Mouse (Mus musculus) forebrain, embryonic 12.5 days (tissue): ENCODE data around the gene Ccr5. TPM values are rescaled to one million over a fixed set of nuclear protein-coding genes. Genes with fewer than 3 reads are reported as not detected.
"Not testable (repeated sequence)": the region's sequence is repeated elsewhere in the genome, so short reads cannot be mapped to it uniquely, and the experiment has no call there.

ENCODE experiments used
- ATAC-seq: fragments of 200-750 bp; cut with Nextera tagmentation; 2 replicates; pipeline ENCODE4 v1.8.0; 2017; ENCODE audit warnings: moderate TSS enrichment; ENCODE audit not compliant: low FRiP score
- H3K27ac ChIP-seq: fragments of 300-500 bp; sonication (generic); 2 replicates; pipeline ENCODE4 v1.5.1; 2016; ENCODE audit warnings: mild to moderate bottlenecking
- H3K27me3 ChIP-seq: fragments of 300-500 bp; sonication (generic); 2 replicates; pipeline ENCODE4 v1.6.1; 2016; ENCODE audit warnings: mild to moderate bottlenecking
- H3K36me3 ChIP-seq: fragments of 300-500 bp; sonication (generic); replicated peaks from 2 replicates; pipeline ENCODE4 v1.6.1; 2016; ENCODE audit warnings: mild to moderate bottlenecking
- H3K4me1 ChIP-seq: fragments of 300-500 bp; sonication (generic); 2 replicates; pipeline ENCODE4 v1.6.1; 2016
- H3K4me2 ChIP-seq: fragments of 300-500 bp; sonication (generic); 2 replicates; pipeline ENCODE4 v1.6.1; 2016; ENCODE audit warnings: mild to moderate bottlenecking, moderate library complexity
- H3K4me3 ChIP-seq: fragments of 300-500 bp; sonication (generic); replicated peaks from 2 replicates; pipeline ENCODE4 v1.5.1; 2016; ENCODE audit warnings: mild to moderate bottlenecking
- H3K9ac ChIP-seq: fragments of 300-500 bp; sonication (generic); 2 replicates; pipeline ENCODE4 v1.6.1; 2016; ENCODE audit warnings: mild to moderate bottlenecking
- H3K9me3 ChIP-seq: fragments of 300-500 bp; sonication (generic); 2 replicates; pipeline ENCODE4 v1.6.1; 2016
- WGBS: fragments of 180-500 bp; shearing (Covaris S2); methylation state at CpG from one replicate; pipeline ENCODE4 v1.1.7; 2016; 5-methylcytosine and 5-hydroxymethylcytosine counted together
- polyA plus RNA-seq: library from polyadenylated mRNA; unstranded; fragments of >200 nt; fragmentation: Nextera tagmentation; extraction: Ambion mirVana; gene quantifications from 2 replicates; pipeline ENCODE4 v1.2.1, GENCODE M21; 2016

The Ccr5 gene
- polyA plus RNA-seq, 1 experiment from 2014 or later, result 0.22 TPM

DNA sequence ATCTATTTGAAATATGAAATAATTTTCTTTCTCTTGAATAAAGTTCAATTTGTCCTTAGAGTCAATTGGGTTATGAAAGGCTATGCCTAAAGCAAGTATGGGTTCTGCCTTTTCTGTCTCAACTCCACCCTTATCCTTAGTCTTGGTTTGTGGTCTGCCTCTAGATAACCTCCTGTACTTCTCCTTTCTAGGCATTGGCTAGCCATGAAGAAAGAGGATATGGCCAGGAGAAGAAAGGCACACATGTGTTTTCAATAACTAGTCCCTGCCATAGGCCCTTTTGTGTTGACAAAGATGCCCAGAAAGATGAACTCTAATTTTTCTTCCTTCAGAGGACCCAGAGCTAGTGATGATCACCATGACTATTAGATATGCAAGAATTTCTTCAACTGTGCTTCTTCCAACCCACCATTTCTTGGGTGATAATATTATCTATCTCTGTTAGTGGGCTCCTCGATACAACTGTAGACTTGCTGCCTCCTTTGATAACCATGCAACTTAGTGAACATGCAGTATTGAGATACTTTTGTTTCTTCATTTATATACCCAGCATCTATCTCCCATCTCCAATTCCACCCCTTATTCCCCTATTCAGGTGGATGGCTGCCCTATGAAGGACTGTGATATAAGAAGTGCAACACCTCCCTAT lies 8.6 kb upstream of the Ccr5 start:
- Histone ChIP-seq H3K4me1 (no peaks in the 10 kb centered on the region), H3K4me3 (no peak overlapping the region), H3K4me2 (no peak overlapping the region), H3K9me3 (no peaks in the 10 kb centered on the region), H3K36me3 (no peaks in the 10 kb centered on the region), H3K9ac (no peak overlapping the region), H3K27ac (no peak overlapping the region), H3K27me3 (no peaks in the 10 kb centered on the region)
- WGBS, result 97% methylated on average over 1 of the region's 1 CpGs
- ATAC-seq, result no peak

DNA sequence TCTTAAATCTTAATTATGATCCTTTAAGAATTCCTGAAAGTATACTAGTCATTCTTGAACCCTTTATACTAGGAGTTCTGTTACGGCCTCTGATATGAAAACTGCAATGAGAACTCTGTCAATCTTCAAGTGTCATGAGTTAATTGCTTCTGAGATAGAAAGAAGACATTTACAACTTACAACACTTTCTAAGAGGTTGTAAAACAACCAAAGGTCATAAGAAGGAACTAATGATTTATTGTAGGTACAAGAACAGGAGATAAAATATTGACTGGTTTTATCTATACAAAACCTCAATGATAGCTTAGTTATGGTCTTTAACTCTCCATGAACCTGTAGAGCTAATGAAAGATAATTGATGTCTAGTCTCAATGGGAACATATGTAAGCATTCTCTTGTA lies 7.6 kb upstream of the Ccr5 start:
- H3K4me3 ChIP-seq, result no peak overlapping the region
- ATAC-seq, result no peak
- H3K4me1 ChIP-seq, result no peaks in the 10 kb centered on the region
- no peak overlapping the region for H3K4me2 ChIP-seq
- H3K27ac ChIP-seq, result no peak overlapping the region
- no peak overlapping the region for H3K9ac ChIP-seq
- WGBS, result 88% methylated on average over 1 of the region's 1 CpGs
- H3K27me3 ChIP-seq, result no peaks in the 10 kb centered on the region
- no peaks in the 10 kb centered on the region for H3K36me3 ChIP-seq
- H3K9me3 ChIP-seq, result no peaks in the 10 kb centered on the region

DNA sequence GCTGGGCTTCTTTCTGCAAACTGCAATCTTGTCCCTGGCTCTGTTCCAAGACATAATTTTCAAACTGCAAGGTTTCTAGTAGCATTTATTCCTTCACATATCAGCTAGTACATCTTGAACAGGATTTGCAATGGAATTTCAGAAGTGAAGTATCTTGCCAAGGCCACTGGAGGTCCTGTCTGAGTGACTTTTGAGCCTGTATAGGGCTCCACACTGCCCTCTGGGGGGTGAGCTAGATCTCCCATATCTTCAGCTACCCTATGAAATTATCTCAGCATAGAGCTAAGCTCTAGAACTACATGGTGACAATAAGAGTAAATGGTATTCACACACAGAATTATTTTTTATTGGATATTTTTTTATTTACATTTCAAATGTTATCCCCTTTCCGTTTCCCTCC lies 2.9 kb upstream of the Ccr5 start:
- Histone ChIP-seq H3K4me3 (no peak overlapping the region), H3K9ac (no peak overlapping the region), H3K9me3 (no peaks in the 10 kb centered on the region), H3K27ac (no peak overlapping the region), H3K4me1 (no peaks in the 10 kb centered on the region), H3K27me3 (no peaks in the 10 kb centered on the region), H3K36me3 (no peaks in the 10 kb centered on the region), H3K4me2 (no peak overlapping the region)
- ATAC-seq, result no peak
- 97% methylated on average over 1 of the region's 1 CpGs for WGBS

DNA sequence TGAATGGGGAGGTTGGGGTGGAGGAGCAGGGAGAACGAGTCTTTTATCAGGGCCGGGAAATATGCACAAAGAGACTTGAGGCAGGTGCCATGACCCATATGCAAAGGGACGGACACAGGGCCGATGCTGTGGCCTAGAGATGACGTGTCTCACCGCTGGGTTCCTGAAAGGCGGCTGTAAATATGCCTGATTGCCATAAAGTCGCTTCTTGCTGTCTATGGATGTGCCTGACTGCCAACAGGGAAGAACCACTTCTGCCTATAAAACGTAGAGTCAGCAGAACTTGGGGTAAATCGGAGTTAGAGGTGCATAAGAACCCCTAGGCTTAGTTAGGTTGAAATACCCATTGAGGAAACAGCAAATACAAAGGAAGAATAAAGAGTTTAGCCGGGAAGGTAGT lies 4.2 kb downstream of the Ccr5 start:
- Histone ChIP-seq H3K4me2 (no peak overlapping the region), H3K27ac (no peak overlapping the region), H3K9me3 (no peaks in the 10 kb centered on the region), H3K4me1 (no peaks in the 10 kb centered on the region), H3K9ac (no peak overlapping the region), H3K36me3 (no peaks in the 10 kb centered on the region), H3K27me3 (no peaks in the 10 kb centered on the region), H3K4me3 (no peak overlapping the region)
- WGBS, result 83% methylated on average over 11 of the region's 11 CpGs
- ATAC-seq, result no peak

DNA sequence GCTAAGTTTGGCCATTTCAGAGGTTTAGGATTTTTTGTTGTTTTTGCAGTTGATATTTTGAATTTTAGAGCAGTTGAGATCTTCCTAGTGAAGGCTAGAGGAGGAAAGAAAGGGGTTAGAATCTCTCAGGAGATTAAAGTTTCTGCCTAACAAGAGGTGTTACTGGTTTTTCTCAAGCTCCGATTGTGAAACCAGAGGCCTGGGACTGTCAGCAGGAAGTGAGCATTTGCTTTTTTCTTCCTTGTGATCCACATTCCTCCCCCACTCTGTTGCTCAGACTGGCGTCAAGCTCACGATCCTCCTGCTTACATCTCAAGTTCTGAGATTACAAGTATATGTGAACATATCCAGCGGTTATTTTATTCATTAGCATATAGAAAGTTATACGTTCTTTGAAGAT lies 5.0 kb downstream of the Ccr5 start:
- Histone ChIP-seq H3K9ac (no peak overlapping the region), H3K4me1 (no peaks in the 10 kb centered on the region), H3K9me3 (no peaks in the 10 kb centered on the region), H3K4me3 (no peak overlapping the region), H3K27me3 (no peaks in the 10 kb centered on the region), H3K4me2 (no peak overlapping the region), H3K27ac (no peak overlapping the region), H3K36me3 (no peaks in the 10 kb centered on the region)
- ATAC-seq, result no peak
- 64% methylated on average over 5 of the region's 5 CpGs for WGBS

DNA sequence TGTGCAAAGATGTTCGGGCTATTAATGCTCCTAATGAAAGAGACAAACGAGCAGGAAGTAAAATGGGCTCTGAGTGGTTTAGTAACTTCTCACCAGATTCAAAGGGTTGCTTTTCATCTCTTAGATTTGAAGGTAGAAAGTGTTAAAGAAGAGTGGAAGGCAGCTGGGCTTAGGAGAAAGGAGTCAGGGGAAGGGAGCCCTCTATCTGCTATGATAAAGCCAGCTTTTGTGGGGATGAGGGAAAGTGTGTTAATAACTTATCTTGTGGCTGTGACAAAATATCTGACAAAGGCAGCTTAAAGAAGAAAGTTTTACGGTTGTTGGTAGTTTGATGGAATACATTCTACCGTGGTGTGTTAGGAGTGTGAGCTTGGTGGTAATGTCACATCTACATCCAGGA lies 6.1 kb downstream of the Ccr5 start:
- Histone ChIP-seq H3K9ac (no peak overlapping the region), H3K27me3 (no peaks in the 10 kb centered on the region), H3K9me3 (no peaks in the 10 kb centered on the region), H3K4me1 (no peaks in the 10 kb centered on the region), H3K36me3 (no peaks in the 10 kb centered on the region), H3K4me3 (no peak overlapping the region), H3K4me2 (no peak overlapping the region), H3K27ac (no peak overlapping the region)
- WGBS, result 58% methylated on average over 4 of the region's 4 CpGs
- ATAC-seq, result no peak

DNA sequence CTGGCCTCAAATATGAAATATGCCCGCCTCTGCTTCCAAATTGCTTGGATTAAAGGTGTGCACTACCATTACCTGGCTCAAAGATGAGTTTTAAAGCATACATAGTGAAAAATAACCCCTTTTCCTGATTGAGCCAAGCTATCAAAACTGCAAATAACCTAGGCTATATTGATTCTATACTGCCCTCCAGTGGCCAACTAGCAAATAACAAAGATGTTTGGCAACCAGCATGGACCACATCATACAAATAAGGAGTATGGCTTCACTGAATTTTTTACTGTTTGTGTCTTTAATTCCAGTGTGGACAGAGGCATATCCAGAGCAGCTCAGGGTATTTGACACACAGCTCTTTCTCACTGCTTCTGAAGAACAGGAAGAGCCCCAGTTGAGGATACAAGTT lies 7.0 kb downstream of the Ccr5 start:
- Histone ChIP-seq H3K4me3 (no peak overlapping the region), H3K36me3 (no peaks in the 10 kb centered on the region), H3K4me2 (no peak overlapping the region), H3K9me3 (no peaks in the 10 kb centered on the region), H3K27me3 (no peaks in the 10 kb centered on the region), H3K4me1 (no peaks in the 10 kb centered on the region), H3K9ac (no peak overlapping the region), H3K27ac (no peak overlapping the region)
- WGBS, result 0% methylated on average over 1 of the region's 1 CpGs
- 0 out of 2 replicates have a peak, but pooled peaks have one; percentile 9 for ATAC-seq

- H3K9ac ChIP-seq, H3K36me3 ChIP-seq, H3K4me1 ChIP-seq, H3K9me3 ChIP-seq, H3K27ac ChIP-seq, H3K4me3 ChIP-seq, ATAC-seq, H3K27me3 ChIP-seq, H3K4me2 ChIP-seq: not testable (repeated sequence)
- 78% methylated on average over 2 of the region's 2 CpGs for WGBS
Observed at GRCm38 (mm10) chr9:124132899-124133298, 11.6 kb downstream of the Ccr5 start.

- not testable (repeated sequence) for H3K9ac ChIP-seq, H3K4me3 ChIP-seq, H3K27ac ChIP-seq, H3K4me2 ChIP-seq, H3K27me3 ChIP-seq, H3K36me3 ChIP-seq, H3K4me1 ChIP-seq, ATAC-seq, H3K9me3 ChIP-seq
- 84% methylated on average over 1 of the region's 1 CpGs for WGBS
Observed at GRCm38 (mm10) chr9:124134919-124135318, 13.6 kb downstream of the Ccr5 start.

DNA sequence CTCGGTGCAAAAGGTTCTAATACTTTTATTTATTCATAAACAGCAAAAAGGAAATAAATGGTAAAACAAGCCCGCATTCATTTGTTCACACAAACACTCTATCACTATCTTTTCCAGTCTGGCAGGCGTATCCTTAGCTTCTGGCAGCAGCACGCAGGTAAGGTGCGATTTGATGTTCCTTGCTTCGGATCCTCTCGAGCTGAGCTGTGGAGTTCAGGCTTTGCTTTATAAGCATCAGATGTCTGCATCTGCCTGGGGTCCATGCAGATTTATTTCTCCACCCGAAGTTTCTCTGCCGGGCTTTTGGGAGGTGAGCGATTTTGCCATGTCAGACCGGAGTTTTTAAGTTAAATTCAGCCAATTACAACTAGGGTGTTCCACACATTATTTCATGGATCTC lies 16.3 kb downstream of the Ccr5 start:
- Histone ChIP-seq H3K9me3 (no peaks in the 10 kb centered on the region), H3K27me3 (no peaks in the 10 kb centered on the region), H3K36me3 (no peaks in the 10 kb centered on the region), H3K4me2 (no peak overlapping the region), H3K4me3 (no peak overlapping the region), H3K27ac (no peak overlapping the region), H3K9ac (no peak overlapping the region), H3K4me1 (no peaks in the 10 kb centered on the region)
- ATAC-seq, result no peak
- WGBS, result 84% methylated on average over 11 of the region's 11 CpGs

DNA sequence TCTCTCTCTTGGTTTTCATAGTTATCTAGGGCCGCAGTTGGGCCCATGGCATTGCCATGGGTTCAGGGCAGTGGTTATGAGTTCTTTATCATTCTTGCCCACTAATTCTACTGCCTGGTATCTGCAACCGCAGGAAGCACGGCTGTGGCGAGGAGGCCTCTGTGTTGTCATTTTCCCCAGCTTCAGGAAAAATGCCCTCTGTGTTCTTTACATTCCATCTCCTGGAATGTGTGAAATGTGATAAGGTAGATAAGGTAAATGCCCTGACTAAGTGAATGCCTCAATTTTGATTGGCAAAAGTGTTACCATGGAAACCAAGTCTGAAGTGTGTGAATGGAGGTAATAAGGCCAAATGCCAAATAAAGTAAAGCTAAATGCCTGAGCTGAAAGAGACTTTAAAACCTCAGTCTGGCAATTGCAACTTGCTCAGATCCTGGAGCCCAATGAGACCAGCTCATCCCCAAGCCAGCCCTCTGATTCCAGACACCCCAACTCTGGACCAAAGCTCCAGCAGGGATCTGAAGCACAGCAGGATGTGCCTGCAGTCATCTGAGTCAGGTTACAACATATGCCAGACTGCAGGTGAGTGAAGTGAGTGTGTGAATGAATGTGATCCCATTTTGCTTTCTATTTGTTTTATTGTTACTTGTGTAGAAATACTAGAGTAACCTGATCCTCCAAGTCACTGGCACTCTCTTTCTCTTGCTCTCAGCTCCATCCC lies 16.9 kb downstream of the Ccr5 start:
- H3K27me3 ChIP-seq, result no peaks in the 10 kb centered on the region
- no peak overlapping the region for H3K9ac ChIP-seq
- WGBS, result 64% methylated on average over 4 of the region's 4 CpGs
- no peak for ATAC-seq
- H3K4me2 ChIP-seq, result no peak overlapping the region
- H3K4me3 ChIP-seq, result no peak overlapping the region
- H3K36me3 ChIP-seq, result no peaks in the 10 kb centered on the region
- H3K27ac ChIP-seq, result no peak overlapping the region
- H3K4me1 ChIP-seq, result no peaks in the 10 kb centered on the region
- H3K9me3 ChIP-seq, result no peaks in the 10 kb centered on the region

GRCm38 (mm10) chr9:124143678-124144077 lies 22.3 kb downstream of the Ccr5 start:
- H3K36me3 ChIP-seq, result no peaks in the 10 kb centered on the region
- no peaks in the 10 kb centered on the region for H3K9me3 ChIP-seq
- ATAC-seq, result no peak
- WGBS, result 91% methylated on average over 1 of the region's 1 CpGs
- no peak overlapping the region for H3K4me2 ChIP-seq
- no peaks in the 10 kb centered on the region for H3K27me3 ChIP-seq
- H3K4me1 ChIP-seq, result no peaks in the 10 kb centered on the region
- H3K9ac ChIP-seq, result no peak overlapping the region
- H3K4me3 ChIP-seq, result no peak overlapping the region
- no peak overlapping the region for H3K27ac ChIP-seq

- no peaks in the 10 kb centered on the region for H3K36me3 ChIP-seq
- ATAC-seq, result no peak
- no peak overlapping the region for H3K27ac ChIP-seq
- no peaks in the 10 kb centered on the region for H3K9me3 ChIP-seq
- H3K4me1 ChIP-seq, result no peaks in the 10 kb centered on the region
- H3K27me3 ChIP-seq, result no peaks in the 10 kb centered on the region
- no peak overlapping the region for H3K4me3 ChIP-seq
- H3K9ac ChIP-seq, result no peak overlapping the region
- no peak overlapping the region for H3K4me2 ChIP-seq
Observed at GRCm38 (mm10) chr9:124146307-124146706, 25.0 kb downstream of the Ccr5 start.
